Mouse (Mus musculus) hindbrain, embryonic 12.5 days (tissue): ENCODE results near the gene Tmem104. TPM values are rescaled to one million over a fixed set of nuclear protein-coding genes. Genes with fewer than 3 reads are reported as not detected.

Experiments
- microRNA-seq: library from miRNA; unstranded; fragments of <30 nt; microRNA quantifications from one replicate; pipeline ENCODE4, GENCODE M21; 2017
- polyA plus RNA-seq: library from polyadenylated mRNA; unstranded; fragments of >200 nt; fragmentation: Nextera tagmentation; extraction: Ambion mirVana; gene quantifications from 2 replicates; pipeline ENCODE4 v1.2.1, GENCODE M21; 2016

The Tmem104 gene
- polyA plus RNA-seq, 1 experiment from 2014 or later, result 10.4 TPM

Small RNAs within 50 kb of the gene (microRNA-seq; reads per million reads assigned to microRNA genes)
- not detected for gene Gm25837

Other genes starting within 250 kb of the Tmem104 start
- gene Cd300c, start 218.3 kb upstream of the Tmem104 start, polyA plus RNA-seq, result not detected in 2 replicates
- gene Cd300ld, start 197.6 kb upstream of the Tmem104 start, polyA plus RNA-seq, result 0.10 and 0.12 TPM in 2 replicates
- gene Cd300c2, start 185.6 kb upstream of the Tmem104 start, polyA plus RNA-seq, result 0.76 and 1.5 TPM in 2 replicates
- not detected in 2 replicates for gene Cd300ld2, start 171.3 kb upstream of the Tmem104 start, polyA plus RNA-seq
- not detected in 2 replicates for gene Cd300ld4, start 160.5 kb upstream of the Tmem104 start, polyA plus RNA-seq
- not detected in 2 replicates for gene Cd300ld5, start 149.7 kb upstream of the Tmem104 start, polyA plus RNA-seq
- not detected in 2 replicates for gene Cd300ld3, start 139.1 kb upstream of the Tmem104 start, polyA plus RNA-seq
- gene Cd300e, start 125.3 kb upstream of the Tmem104 start, polyA plus RNA-seq, result not detected in 2 replicates
- 1.1 and 1.5 TPM in 2 replicates for gene Rab37, start 96.1 kb upstream of the Tmem104 start, polyA plus RNA-seq
- 0.27 TPM in 1 of 2 replicates, not detected in the other for gene Cd300lf, start 53.5 kb upstream of the Tmem104 start, polyA plus RNA-seq
- 35.7 and 42.3 TPM in 2 replicates for gene Slc9a3r1, start 24.1 kb upstream of the Tmem104 start, polyA plus RNA-seq
- 19.1 and 21.1 TPM in 2 replicates for gene Nat9, start 372 bp downstream of the Tmem104 start, polyA plus RNA-seq
- 0.21 and 0.57 TPM in 2 replicates for gene Grin2c, start 79.8 kb downstream of the Tmem104 start, polyA plus RNA-seq
- gene Fdxr, start 89.6 kb downstream of the Tmem104 start, polyA plus RNA-seq, result 15.4 and 18.0 TPM in 2 replicates
- 0.13 and 0.25 TPM in 2 replicates for gene Fads6, start 110.2 kb downstream of the Tmem104 start, polyA plus RNA-seq
- not detected in 2 replicates for gene Otop2, start 119.7 kb downstream of the Tmem104 start, polyA plus RNA-seq
- gene Ush1g, start 134.6 kb downstream of the Tmem104 start, polyA plus RNA-seq, result not detected in 2 replicates
- 0.13 and 0.17 TPM in 2 replicates for gene Otop3, start 147.2 kb downstream of the Tmem104 start, polyA plus RNA-seq
- 26.5 and 28.0 TPM in 2 replicates for gene Hid1, start 180.3 kb downstream of the Tmem104 start, polyA plus RNA-seq
- gene Cdr2l, start 194.4 kb downstream of the Tmem104 start, polyA plus RNA-seq, result 27.6 and 28.8 TPM in 2 replicates
- gene Mrpl58, start 216.3 kb downstream of the Tmem104 start, polyA plus RNA-seq, result 180 and 190 TPM in 2 replicates
- gene Atp5h, start 232.5 kb downstream of the Tmem104 start, polyA plus RNA-seq, result 810 and 835 TPM in 2 replicates
- 30.0 and 33.0 TPM in 2 replicates for gene Kctd2, start 232.6 kb downstream of the Tmem104 start, polyA plus RNA-seq